Mouse (Mus musculus) spleen, adult 2 months (tissue): ENCODE data around the gene Smarcd2. TPM values are rescaled to one million over a fixed set of nuclear protein-coding genes. Genes with fewer than 3 reads are reported as not detected.
"Not testable (repeated sequence)": the region's sequence is repeated elsewhere in the genome, so short reads cannot be mapped to it uniquely, and the experiment has no call there.

Experiments used
- DNase-seq, 2 experiments: peaks; one replicate each; pipeline versions ENCODE4 v3.0.0 to v3.0.0-alpha.2; 2012 to 2021; ENCODE audit warnings: low spot score in 2 of 2, low read depth in 1 of 2
- H3K27ac ChIP-seq: fragments of 200-500 bp; 2 replicates; pipeline ENCODE4 v1.5.1; 2012; ENCODE audit warnings: low read length, inconsistent platforms; ENCODE audit not compliant: insufficient read depth
- H3K27me3 ChIP-seq: fragments of 200-500 bp; 2 replicates; pipeline ENCODE4 v1.6.1; 2012; ENCODE audit warnings: mild to moderate bottlenecking, moderate library complexity, low read length, inconsistent platforms; ENCODE audit not compliant: control insufficient read depth, insufficient read depth
- H3K36me3 ChIP-seq: fragments of 200-500 bp; 2 replicates; pipeline ENCODE4 v1.6.1; 2012; ENCODE audit warnings: mild to moderate bottlenecking, low read length, inconsistent platforms; ENCODE audit not compliant: control insufficient read depth, insufficient read depth
- H3K4me1 ChIP-seq: fragments of 200-500 bp; 2 replicates; pipeline ENCODE4 v1.6.1; 2011; ENCODE audit warnings: inconsistent platforms; ENCODE audit not compliant: control insufficient read depth, insufficient read depth, insufficient read length
- H3K4me3 ChIP-seq: fragments of 200-500 bp; 2 replicates; pipeline ENCODE4 v1.5.1; 2011; ENCODE audit warnings: mild to moderate bottlenecking, inconsistent platforms; ENCODE audit not compliant: insufficient read depth, insufficient read length; ENCODE audit errors: extremely low read depth
- CTCF ChIP-seq: fragments of 200-500 bp; IDR thresholded peaks from 2 replicates; pipeline ENCODE4 v1.5.1; 2011; ENCODE audit warnings: mild to moderate bottlenecking, inconsistent platforms; ENCODE audit not compliant: insufficient read depth, insufficient read length, insufficient replicate concordance; ENCODE audit errors: extremely low read depth
- POLR2A ChIP-seq: fragments of 200-500 bp; IDR thresholded peaks from 2 replicates; pipeline ENCODE4 v1.6.1; 2011; ENCODE audit warnings: low read depth, low read length, inconsistent platforms
- WGBS: fragments of 180-500 bp; shearing (Covaris S2); methylation state at CpG from one replicate; pipeline ENCODE4 v1.1.7; 2018; 5-methylcytosine and 5-hydroxymethylcytosine counted together
- polyA plus RNA-seq: library from polyadenylated mRNA; depleted of rRNA; stranded (reverse); fragments of >200 nt; gene quantifications from 2 replicates; pipeline ENCODE4 v1.2.3, GENCODE M21; 2012

Smarcd2 gene
- polyA plus RNA-seq, 1 experiment: 120 TPM

GRCm38 (mm10) chr11:106254767-106255166 lies 18.0 kb downstream of the Smarcd2 start:
- Histone ChIP-seq H3K27me3 (no peaks in the 10 kb centered on the region), H3K27ac (no peak overlapping the region), H3K4me1 (no peaks in the 10 kb centered on the region; the same call in 1 of the 2 replicates), H3K4me3 (no peak overlapping the region), H3K36me3 (peaks cover 27% of the 10 kb centered on the region)
- 11% methylated on average over 2 of the region's 2 CpGs for WGBS
- no peak for DNase-seq
- TF ChIP-seq CTCF (no peak), POLR2A (no peak)

GRCm38 (mm10) chr11:106249326-106249725 lies 23.4 kb downstream of the Smarcd2 start:
- no peak for DNase-seq
- Histone ChIP-seq H3K27ac (no peak overlapping the region), H3K4me1 (no peaks in the 10 kb centered on the region), H3K36me3 (peaks cover 66% of the 10 kb centered on the region), H3K4me3 (no peak overlapping the region), H3K27me3 (no peaks in the 10 kb centered on the region)
- TF ChIP-seq POLR2A (no peak), CTCF (no peak)
- WGBS: 94% methylated on average over 7 of the region's 7 CpGs

GRCm38 (mm10) chr11:106246834-106247233 lies 25.9 kb downstream of the Smarcd2 start:
- no peak overlapping the region for H3K4me3 ChIP-seq
- WGBS: 96% methylated on average over 1 of the region's 1 CpGs
- no peak overlapping the region for H3K27ac ChIP-seq
- H3K36me3 ChIP-seq: peaks cover 72% of the 10 kb centered on the region
- no peaks in the 10 kb centered on the region for H3K27me3 ChIP-seq
- DNase-seq: no peak
- TF ChIP-seq CTCF (no peak), POLR2A (no peak)
- H3K4me1 ChIP-seq: no peaks in the 10 kb centered on the region

- DNase-seq, H3K27ac ChIP-seq, H3K4me3 ChIP-seq, H3K27me3 ChIP-seq, H3K4me1 ChIP-seq: not testable (repeated sequence)
- peaks cover 30% of the 10 kb centered on the region for H3K36me3 ChIP-seq
- WGBS: 88% methylated on average over 8 of the region's 8 CpGs
Observed at GRCm38 (mm10) chr11:106233978-106234377, 38.8 kb downstream of the Smarcd2 start.

- TF ChIP-seq CTCF (no peak), POLR2A (no peak)
- Histone ChIP-seq H3K27me3 (no peaks in the 10 kb centered on the region), H3K4me1 (no peaks in the 10 kb centered on the region; the same call in none of the 2 replicates), H3K4me3 (no peak overlapping the region), H3K27ac (no peak overlapping the region), H3K36me3 (peaks cover 10% of the 10 kb centered on the region)
- 87% methylated on average over 3 of the region's 3 CpGs for WGBS
- DNase-seq: no peak
Observed at GRCm38 (mm10) chr11:106220603-106221002, 52.2 kb downstream of the Smarcd2 start.

GRCm38 (mm10) chr11:106216730-106217490 lies 55.9 kb downstream of the Smarcd2 start, which contains the start of gene Ddx42:
TSS of gene Ddx42 (plus strand) at chr11:106216926.
- H3K27ac ChIP-seq: peak within 1 kb of the TSS; percentile 97
- peak within 1 kb of the TSS; percentile 97 for H3K4me3 ChIP-seq
- WGBS: under 1% methylated on average over 70 of the region's 70 CpGs
- TF ChIP-seq CTCF (no peak), POLR2A (peak; percentile 53)
- H3K4me1 ChIP-seq: peaks cover 6% of the 10 kb centered on the region
- H3K36me3 ChIP-seq: peaks cover 3% of the 10 kb centered on the region; the same call in 1 of the 2 replicates
- no peaks in the 10 kb centered on the region for H3K27me3 ChIP-seq
- DNase-seq: peak; percentile 87 to 92

GRCm38 (mm10) chr11:106215927-106216729 lies 56.6 kb downstream of the Smarcd2 start, which contains the start of gene Ccdc47:
TSS of gene Ccdc47 (minus strand) at chr11:106216344.
- under 1% methylated on average over 46 of the region's 46 CpGs for WGBS

More at GRCm38 (mm10) chr11:106215927-106216729, 56.6 kb downstream of the Smarcd2 start, which contains the start of gene Ccdc47:
- no peak for TF ChIP-seq CTCF
- TF ChIP-seq POLR2A: peak; percentile 33; the same call in 1 of the 2 replicates
- H3K36me3 ChIP-seq: peaks cover 7% of the 10 kb centered on the region
- peak within 1 kb of the TSS; percentile 97 for H3K27ac ChIP-seq
- DNase-seq: peak; percentile 91 to 99
- H3K4me3 ChIP-seq: peak within 1 kb of the TSS; percentile 97
- no peaks in the 10 kb centered on the region for H3K27me3 ChIP-seq
- peaks cover 6% of the 10 kb centered on the region for H3K4me1 ChIP-seq
